10 mouse cellular contexts compared by ENCODE assay signal in the genomic region with DNA sequence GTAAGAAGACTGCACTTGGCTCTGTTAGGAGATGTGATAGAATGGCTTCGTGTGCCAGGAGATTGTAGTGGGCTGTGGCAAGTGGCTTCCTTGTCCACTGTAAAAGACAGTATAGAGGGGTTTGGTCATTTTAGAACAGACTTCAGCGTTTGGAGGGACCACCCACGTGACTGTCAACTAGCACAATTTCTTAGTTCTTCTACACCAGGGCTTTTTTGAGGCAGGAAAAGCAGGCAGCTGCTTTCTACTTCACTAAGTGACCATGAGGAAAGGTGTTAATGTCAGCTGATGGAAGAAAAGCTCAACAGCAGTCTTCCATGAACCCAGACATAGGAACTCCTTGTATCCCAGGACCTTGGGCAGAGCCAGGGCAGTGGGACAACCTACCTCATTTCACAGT.
DNase-seq lines count a peak whose midpoint lies in the region; ATAC-seq and TF ChIP-seq lines count a peak whose summit lies in the region.
"Had no signal": no experiment of that assay in that cellular context is flagged by ENCODE, and none has a peak within 500 bp of the region (broad histone marks: within the 10 kb centered on the region; RNA-seq: fewer than 3 reads in every experiment).

No protein-coding gene starts in this region.

- H3K4me2 ChIP-seq in embryonic facial prominence, embryonic 12.5 days (replicated peaks): no peak overlapping the region
- H3K4me2 ChIP-seq in hindbrain, embryonic 16.5 days (ENCODE audit: low read length): no peak overlapping the region
- no peak overlapping the region for H3K4me2 ChIP-seq in hindbrain, postnatal 0 days (ENCODE audit: low read depth, low read length)
- no peak overlapping the region for H3K4me2 ChIP-seq in lung, postnatal 0 days (replicated peaks; ENCODE audit: low read depth, low read length)
- no peak overlapping the region for H3K4me2 ChIP-seq in stomach, embryonic 16.5 days (ENCODE audit: low read depth, low read length)

- 74% methylated on average over 3 of the region's 3 CpGs for WGBS in embryonic facial prominence, embryonic 12.5 days
- WGBS in embryonic facial prominence, embryonic 10.5 days: 89% methylated on average over 3 of the region's 3 CpGs
- 82% methylated on average over 3 of the region's 3 CpGs for WGBS in hindbrain, embryonic 16.5 days
- 83% methylated on average over 3 of the region's 3 CpGs for WGBS in hindbrain, postnatal 0 days
- WGBS in lung, postnatal 0 days: 62% methylated on average over 3 of the region's 3 CpGs
- WGBS in stomach, embryonic 16.5 days: 48% methylated on average over 3 of the region's 3 CpGs

- H3K9me3 ChIP-seq in embryonic facial prominence, embryonic 12.5 days: no peaks in the 10 kb centered on the region
- H3K9me3 ChIP-seq in embryonic facial prominence, embryonic 10.5 days: no peaks in the 10 kb centered on the region
- H3K9me3 ChIP-seq in hindbrain, embryonic 16.5 days (ENCODE audit: control insufficient read depth, low read length): no peaks in the 10 kb centered on the region
- H3K9me3 ChIP-seq in hindbrain, postnatal 0 days (ENCODE audit: low read length): no peaks in the 10 kb centered on the region
- H3K9me3 ChIP-seq in lung, postnatal 0 days (ENCODE audit: low read length): no peaks in the 10 kb centered on the region
- no peaks in the 10 kb centered on the region for H3K9me3 ChIP-seq in stomach, embryonic 16.5 days (replicated peaks; ENCODE audit: control insufficient read depth, low read length)
- H3K9me3 ChIP-seq: midbrain, embryonic 10.5 days had no signal

- no peak for TF ChIP-seq CTCF in hindbrain, postnatal 0 days (IDR thresholded peaks at IDR 0.05; ENCODE audit: low read depth)
- no peak for TF ChIP-seq CTCF in lung, postnatal 0 days (IDR thresholded peaks at IDR 0.05)

- TF ChIP-seq EP300 in lung, postnatal 0 days (IDR thresholded peaks at IDR 0.05): no peak

- peaks cover 6% of the 10 kb centered on the region; the same call in 1 of the 2 replicates for H3K36me3 ChIP-seq in embryonic facial prominence, embryonic 12.5 days
- peaks cover 77% of the 10 kb centered on the region for H3K36me3 ChIP-seq in embryonic facial prominence, embryonic 10.5 days (replicated peaks)
- H3K36me3 ChIP-seq in hindbrain, embryonic 16.5 days (ENCODE audit: control insufficient read depth, insufficient read depth, low read length): 0 out of 2 replicates have a peak, but pooled peaks cover 1% of the 10 kb centered on the region
- H3K36me3 ChIP-seq in hindbrain, postnatal 0 days (ENCODE audit: insufficient read depth, low read length): peaks cover 12% of the 10 kb centered on the region; the same call in 1 of the 2 replicates
- no peaks in the 10 kb centered on the region; the same call in 1 of the 2 replicates for H3K36me3 ChIP-seq in lung, postnatal 0 days (ENCODE audit: insufficient read depth, low read length)
- peaks cover 4% of the 10 kb centered on the region; the same call in 1 of the 2 replicates for H3K36me3 ChIP-seq in stomach, embryonic 16.5 days (ENCODE audit: control insufficient read depth, insufficient read depth, low read length)

- H3K27me3 ChIP-seq in embryonic facial prominence, embryonic 12.5 days: no peaks in the 10 kb centered on the region
- no peaks in the 10 kb centered on the region for H3K27me3 ChIP-seq in embryonic facial prominence, embryonic 10.5 days (replicated peaks; ENCODE audit: low read depth, poor library complexity, severe bottlenecking)
- H3K27me3 ChIP-seq in hindbrain, embryonic 16.5 days (replicated peaks; ENCODE audit: control insufficient read depth, insufficient read depth, low read length): no peaks in the 10 kb centered on the region
- H3K27me3 ChIP-seq in hindbrain, postnatal 0 days (ENCODE audit: insufficient read depth, low read length): no peaks in the 10 kb centered on the region
- no peaks in the 10 kb centered on the region for H3K27me3 ChIP-seq in lung, postnatal 0 days (replicated peaks; ENCODE audit: insufficient read depth, low read length)
- H3K27me3 ChIP-seq in stomach, embryonic 16.5 days (ENCODE audit: control insufficient read depth, insufficient read depth, low read length): no peaks in the 10 kb centered on the region

- H3K9ac ChIP-seq in embryonic facial prominence, embryonic 12.5 days: no peak overlapping the region
- no peak overlapping the region for H3K9ac ChIP-seq in hindbrain, embryonic 16.5 days (ENCODE audit: low read depth, low read length)
- no peak overlapping the region for H3K9ac ChIP-seq in hindbrain, postnatal 0 days (replicated peaks; ENCODE audit: low read length)
- H3K9ac ChIP-seq in lung, postnatal 0 days (replicated peaks; ENCODE audit: low read depth): no peak overlapping the region
- H3K9ac ChIP-seq in stomach, embryonic 16.5 days (ENCODE audit: low read length): no peak overlapping the region

- H3K4me3 ChIP-seq in embryonic facial prominence, embryonic 12.5 days: no peak overlapping the region
- H3K4me3 ChIP-seq in embryonic facial prominence, embryonic 10.5 days: no peak overlapping the region
- no peak overlapping the region for H3K4me3 ChIP-seq in hindbrain, embryonic 16.5 days (ENCODE audit: low read length)
- H3K4me3 ChIP-seq in hindbrain, postnatal 0 days (ENCODE audit: low read length): no peak overlapping the region
- no peak overlapping the region for H3K4me3 ChIP-seq in lung, postnatal 0 days (ENCODE audit: low read depth, low read length)
- no peak overlapping the region for H3K4me3 ChIP-seq in stomach, embryonic 16.5 days (replicated peaks; ENCODE audit: low read length)
- H3K4me3 ChIP-seq: midbrain, embryonic 10.5 days had no signal

- DNase-seq in embryonic facial prominence, embryonic 10.5 days (ENCODE audit: low spot score): no peak
- DNase-seq in hindbrain, postnatal 0 days (ENCODE audit: low spot score): no peak
- no peak for DNase-seq in lung, postnatal 0 days (ENCODE audit: low spot score)
- DNase-seq in lung, postnatal 10 days: no peak
- DNase-seq in embryo, embryonic 9.5 days (ENCODE audit: extremely low spot score): no peak
- DNase-seq: thymus, postnatal 36 days had no signal

- H3K4me1 ChIP-seq in embryonic facial prominence, embryonic 12.5 days: peaks cover 65% of the 10 kb centered on the region
- peaks cover 48% of the 10 kb centered on the region for H3K4me1 ChIP-seq in embryonic facial prominence, embryonic 10.5 days
- H3K4me1 ChIP-seq in hindbrain, embryonic 16.5 days (ENCODE audit: control insufficient read depth, insufficient read depth, low read depth, low read length): peaks cover 7% of the 10 kb centered on the region
- no peaks in the 10 kb centered on the region for H3K4me1 ChIP-seq in hindbrain, postnatal 0 days (ENCODE audit: insufficient read depth, low read length)
- peaks cover 24% of the 10 kb centered on the region; the same call in 1 of the 2 replicates for H3K4me1 ChIP-seq in lung, postnatal 0 days (ENCODE audit: insufficient read depth, low read depth, low read length)
- H3K4me1 ChIP-seq in stomach, embryonic 16.5 days (ENCODE audit: control insufficient read depth, insufficient read depth, low read length): peaks cover 58% of the 10 kb centered on the region
- H3K4me1 ChIP-seq: midbrain, embryonic 10.5 days had no signal

- peak overlapping the region; percentile 72 for H3K27ac ChIP-seq in embryonic facial prominence, embryonic 12.5 days
- no peak overlapping the region for H3K27ac ChIP-seq in embryonic facial prominence, embryonic 10.5 days (replicated peaks)
- peak overlapping the region; percentile 31 for H3K27ac ChIP-seq in hindbrain, embryonic 16.5 days (ENCODE audit: low read depth, low read length)
- H3K27ac ChIP-seq in hindbrain, postnatal 0 days: no peak overlapping the region
- H3K27ac ChIP-seq in lung, postnatal 0 days (ENCODE audit: low read length): peak overlapping the region; percentile 34; the same call in 1 of the 2 replicates
- peak overlapping the region; percentile 96 for H3K27ac ChIP-seq in stomach, embryonic 16.5 days (ENCODE audit: low read length)
- H3K27ac ChIP-seq: midbrain, embryonic 10.5 days had no signal

- no peak for ATAC-seq in embryonic facial prominence, embryonic 12.5 days (ENCODE audit: insufficient number of reproducible peaks, insufficient read depth, low FRiP score, low TSS enrichment)
- ATAC-seq in hindbrain, embryonic 16.5 days: no peak
- ATAC-seq in hindbrain, postnatal 0 days: no peak
- 0 out of 2 replicates have a peak, but pooled peaks have one; percentile 2 for ATAC-seq in lung, postnatal 0 days
- no peak for ATAC-seq in stomach, embryonic 16.5 days (ENCODE audit: insufficient read depth, low FRiP score)

Comparison
In these comparisons a context has a peak if more than half of its experiments do, and no peak if none do; other contexts are left out.
1. H3K27ac ChIP-seq: peak in embryonic facial prominence, embryonic 12.5 days (single experiment), hindbrain, embryonic 16.5 days (single experiment), lung, postnatal 0 days (single experiment) and stomach, embryonic 16.5 days (single experiment); none in embryonic facial prominence, embryonic 10.5 days (single experiment) and hindbrain, postnatal 0 days (single experiment).